Mouse (Mus musculus): ENCODE data around the gene Fgf13.

The Fgf13 gene

DNA sequence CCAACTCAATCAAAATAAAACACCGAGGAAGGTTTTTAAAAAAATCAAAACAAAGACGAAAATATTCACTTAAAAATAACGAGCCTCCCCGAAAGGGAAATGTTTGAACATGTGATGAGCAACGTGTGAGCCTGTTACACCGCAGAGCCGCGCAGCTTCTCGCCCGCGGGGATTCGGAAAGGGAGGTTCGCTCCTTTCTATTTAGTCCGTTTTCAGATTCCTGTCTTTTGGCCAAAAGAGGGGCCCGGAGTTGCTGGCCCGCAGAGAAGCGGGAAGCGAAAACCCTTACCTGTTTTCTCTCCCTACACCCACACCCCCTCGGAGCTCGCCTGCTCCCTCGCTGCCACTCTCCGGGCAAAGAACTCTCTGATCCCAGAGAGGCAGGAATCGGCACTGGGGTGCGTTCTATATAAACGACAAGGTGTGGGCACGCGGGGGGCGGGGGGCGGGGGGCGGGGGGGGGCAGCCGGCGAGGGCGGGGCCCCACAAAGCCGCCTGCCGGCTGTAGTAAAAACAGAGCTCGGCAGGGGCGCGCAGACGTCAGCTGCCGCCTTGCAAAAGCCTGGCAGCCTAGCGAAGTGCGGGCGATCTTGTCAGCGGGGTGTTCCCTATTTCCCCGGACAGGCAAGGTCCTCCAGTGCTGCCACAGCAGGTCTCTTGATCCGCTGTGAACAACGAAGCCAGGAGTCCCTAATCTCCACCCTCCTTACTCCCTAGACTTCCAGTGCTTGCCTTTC lies at the start of gene Fgf13:
Fgf13 (minus strand) TSS at position 377 of the 737 bp plus-strand sequence.
- DNase-seq (ENCODE audit: low read depth, low spot score), result peak; percentile 23

DNA sequence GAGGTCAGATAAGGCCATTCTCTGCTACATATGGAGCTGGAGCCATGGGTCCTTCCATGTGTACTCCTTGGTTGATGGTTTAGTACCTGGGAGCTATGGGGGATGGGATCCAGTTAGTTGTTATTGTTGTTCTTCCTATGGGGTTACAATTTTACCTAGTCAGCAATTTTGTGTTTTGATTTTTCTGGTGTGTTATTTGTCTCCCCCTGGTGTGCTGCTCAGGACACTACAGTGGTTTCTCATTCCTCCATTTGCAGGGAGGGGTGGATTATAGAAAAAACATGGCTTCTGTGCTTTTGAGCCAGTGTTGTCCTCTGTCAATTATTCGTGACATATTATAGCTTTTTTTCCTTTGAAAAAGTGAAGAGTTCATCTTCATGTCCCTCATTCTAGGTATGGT lies 38.7 kb upstream of the Fgf13 start:
- DNase-seq (ENCODE audit: low read depth, low spot score), result no peak

DNA sequence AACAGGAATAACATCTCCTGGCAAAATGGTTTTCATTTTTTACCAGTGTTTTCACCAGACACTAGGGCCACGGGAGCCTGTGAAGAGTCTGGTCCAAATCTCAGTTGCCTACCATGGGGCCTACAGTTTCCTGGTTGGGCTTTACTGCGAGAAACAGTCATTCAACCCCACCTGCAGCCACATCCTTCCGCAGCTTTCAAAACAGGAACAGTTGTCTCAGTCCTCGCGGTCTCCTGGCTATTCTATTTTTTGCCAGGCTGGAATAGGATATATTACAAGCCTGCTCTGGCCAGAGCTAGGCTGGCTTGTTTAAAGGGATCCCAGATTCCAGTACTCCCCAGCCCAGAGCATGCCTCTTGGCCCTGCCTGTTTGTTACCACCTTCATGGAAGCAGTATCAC lies 21.2 kb upstream of the Fgf13 start:
- no peak for DNase-seq (ENCODE audit: low read depth, low spot score)

DNA sequence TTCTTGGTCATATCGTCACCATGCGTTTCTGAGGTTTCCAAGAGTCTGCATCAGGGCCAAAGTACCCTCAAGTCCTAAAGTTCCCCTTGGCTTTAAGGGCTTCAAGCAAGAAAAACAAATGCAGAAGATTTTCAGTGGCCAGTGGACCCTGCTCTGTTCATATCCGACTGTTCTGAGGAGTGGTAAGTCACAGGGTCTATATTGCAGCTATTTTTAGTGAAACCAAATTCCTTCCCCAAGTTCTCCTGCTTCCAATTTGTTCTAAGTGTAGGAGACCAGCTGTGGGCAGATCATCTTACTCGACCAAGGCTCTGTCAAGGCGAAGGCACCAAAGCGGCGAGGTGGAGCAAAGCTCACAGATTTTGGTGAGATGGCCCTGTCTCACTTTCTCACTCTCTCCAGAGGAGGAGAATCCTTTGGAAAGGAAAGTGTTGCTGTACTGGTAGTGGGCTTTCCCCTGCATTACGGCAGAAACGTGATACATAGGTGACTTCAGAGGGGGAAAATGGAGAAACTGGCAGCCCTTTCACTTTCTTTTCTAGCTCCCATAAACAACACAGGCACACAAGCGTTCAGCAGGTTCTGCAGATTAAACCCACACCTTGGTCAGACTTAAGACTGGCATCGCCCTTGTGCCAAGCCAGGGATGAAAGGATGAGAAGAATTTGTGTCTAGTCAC lies 17.8 kb upstream of the Fgf13 start:
- no peak for DNase-seq (ENCODE audit: low read depth, low spot score)

DNA sequence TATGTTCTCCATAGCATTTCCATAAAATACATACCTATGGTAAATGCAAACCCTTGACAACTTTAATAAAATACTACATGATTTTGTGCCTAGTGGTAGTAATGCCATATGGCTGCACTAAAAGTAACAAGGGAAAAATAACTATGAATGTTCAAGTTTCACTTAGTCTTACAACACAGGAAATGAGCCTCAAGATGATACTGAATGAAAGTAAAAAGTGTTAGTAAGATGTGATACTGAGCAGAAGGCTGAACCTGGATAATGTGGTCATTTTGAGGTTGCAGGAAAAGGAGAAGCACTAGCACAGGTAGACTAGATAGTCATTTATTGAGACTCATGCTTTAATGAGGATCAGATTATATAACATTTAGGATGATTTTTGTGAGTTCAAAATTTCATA lies 16.2 kb upstream of the Fgf13 start:
- no peak for DNase-seq (ENCODE audit: low read depth, low spot score)

DNA sequence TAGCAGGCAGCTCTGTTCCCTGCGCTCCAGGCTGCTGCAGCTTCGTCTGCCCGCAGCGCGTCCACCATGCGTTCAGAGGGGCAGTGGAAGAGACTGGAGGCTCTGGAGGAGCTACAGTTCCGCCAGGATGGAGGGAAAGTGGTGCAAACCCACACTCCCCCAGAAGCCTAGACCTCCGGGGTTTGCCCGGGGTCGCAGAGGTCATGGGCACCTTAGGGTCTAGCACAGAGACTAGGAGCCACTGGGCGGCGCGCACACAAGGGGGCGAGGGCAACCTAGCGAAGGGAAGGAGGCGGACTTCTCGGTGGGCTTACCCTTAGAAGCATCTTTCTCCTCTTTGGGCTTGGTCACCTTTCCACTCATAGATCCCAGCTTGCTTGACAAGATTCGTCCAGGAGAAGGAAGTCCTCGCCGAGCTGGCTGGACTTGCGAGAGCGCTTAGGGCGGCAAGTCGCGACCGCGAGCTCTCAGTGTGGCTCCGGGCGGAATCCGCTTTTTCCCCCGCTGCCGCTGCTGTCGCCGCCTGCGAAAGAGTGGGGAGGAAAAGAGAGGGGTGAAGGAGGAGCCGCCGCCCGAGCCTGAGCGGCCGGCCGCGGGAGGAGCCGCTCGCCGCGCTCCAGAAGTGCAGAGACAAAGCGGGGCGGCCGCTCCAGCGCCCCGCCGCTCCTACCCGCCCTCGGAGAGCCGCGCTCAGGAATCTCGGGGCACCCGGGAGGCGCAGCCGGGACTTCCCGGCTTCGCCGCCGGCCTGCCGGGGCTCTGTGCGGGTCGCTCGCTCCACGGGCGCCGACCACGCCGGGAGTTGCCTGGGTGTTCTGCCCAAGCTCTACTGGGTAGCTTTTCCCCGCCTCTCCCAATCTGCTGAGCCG lies 811 bp downstream of the Fgf13 start:
- DNase-seq (ENCODE audit: low read depth, low spot score), result peak; percentile 36

DNA sequence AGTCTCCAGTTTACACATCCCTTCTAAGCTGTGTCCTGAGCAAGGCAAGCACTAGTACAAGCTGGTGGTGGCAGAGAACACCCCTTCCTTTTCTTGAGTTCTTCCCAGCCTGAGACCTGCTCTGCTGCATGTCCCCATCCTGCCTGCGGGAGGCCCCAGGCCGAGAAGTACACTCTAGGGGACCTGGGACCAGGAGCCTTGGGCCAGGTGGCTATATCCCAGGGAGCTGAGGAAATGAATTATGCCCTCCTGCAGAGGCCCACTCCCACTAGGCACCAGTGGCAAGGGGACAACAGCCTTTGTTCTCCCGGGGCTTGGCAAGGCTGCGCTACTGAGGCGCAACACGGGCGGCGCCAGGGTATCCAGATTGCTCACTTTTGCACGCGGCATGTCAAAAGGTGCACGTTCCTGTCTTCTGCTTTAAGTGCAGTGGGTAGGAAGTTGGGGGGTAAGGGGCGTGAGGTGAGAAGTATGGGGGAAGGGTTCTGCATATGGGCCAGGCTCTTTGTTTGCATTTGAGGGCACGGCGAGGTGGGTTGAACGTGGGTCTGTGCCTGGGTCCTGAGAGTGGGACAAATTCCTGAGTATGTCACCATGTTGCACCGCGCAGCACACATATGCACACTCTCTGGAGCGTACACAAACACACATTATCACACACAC lies 1.7 kb downstream of the Fgf13 start:
- peak; percentile 20 for DNase-seq (ENCODE audit: low read depth, low spot score)

DNA sequence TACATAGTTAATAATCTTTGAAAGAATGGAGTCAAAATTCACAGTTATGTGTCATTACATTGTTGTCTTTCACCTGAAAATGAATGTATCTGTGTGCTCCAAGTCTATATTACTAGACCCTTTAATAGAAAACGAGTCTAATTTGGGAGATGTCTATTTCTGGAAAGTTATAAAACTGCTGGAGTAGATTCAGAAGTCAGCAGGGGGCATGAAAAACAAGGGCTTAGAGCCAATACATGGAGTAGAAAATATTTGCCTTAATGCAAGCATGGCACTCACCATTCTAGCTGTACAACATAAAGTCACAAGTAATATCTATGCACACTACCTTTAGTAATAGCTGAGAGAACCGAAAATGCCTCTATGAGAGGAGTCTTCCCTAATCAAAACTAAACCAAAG lies 19.9 kb downstream of the Fgf13 start:
- DNase-seq (ENCODE audit: low read depth, low spot score), result no peak

DNA sequence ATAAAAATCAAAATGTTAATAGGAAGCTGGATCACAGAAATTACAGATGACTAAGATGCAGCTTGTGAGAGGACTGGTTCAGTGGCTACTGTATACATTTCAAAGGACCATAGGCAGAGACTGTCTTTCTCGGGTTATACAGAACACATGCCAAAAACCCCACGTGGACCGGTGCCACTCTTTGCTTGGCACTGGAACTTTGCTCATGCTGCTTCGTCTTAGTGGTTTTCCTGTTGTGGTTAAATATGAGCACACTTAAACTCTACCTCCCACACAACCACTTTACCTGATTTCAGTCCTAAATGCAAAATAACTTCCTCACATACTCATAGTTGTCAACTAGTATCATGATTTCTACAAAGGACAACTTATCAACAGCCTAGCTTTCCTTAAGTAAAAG lies 59.6 kb downstream of the Fgf13 start:
- DNase-seq (ENCODE audit: low read depth, low spot score), result no peak

DNA sequence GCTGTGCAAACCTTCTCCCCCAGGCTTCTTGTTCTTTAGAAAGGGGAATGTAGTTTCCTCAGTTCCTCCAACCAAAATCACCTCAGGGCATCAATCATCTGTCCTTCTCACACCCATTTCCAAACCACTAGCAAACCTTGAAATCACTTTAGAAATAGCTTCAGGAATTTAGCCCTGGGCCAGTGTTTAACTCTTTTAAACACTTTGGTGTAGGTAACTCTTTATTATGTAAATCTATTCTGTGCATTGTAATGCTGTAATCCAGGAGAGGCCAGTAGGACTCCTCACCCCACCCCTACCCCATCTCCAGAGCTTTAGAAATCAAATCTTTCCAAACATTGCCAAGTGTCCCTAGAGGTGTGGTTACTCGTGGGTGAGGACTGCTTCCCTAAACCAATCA lies 74.5 kb downstream of the Fgf13 start:
- no peak for DNase-seq (ENCODE audit: low read depth, low spot score)

DNA sequence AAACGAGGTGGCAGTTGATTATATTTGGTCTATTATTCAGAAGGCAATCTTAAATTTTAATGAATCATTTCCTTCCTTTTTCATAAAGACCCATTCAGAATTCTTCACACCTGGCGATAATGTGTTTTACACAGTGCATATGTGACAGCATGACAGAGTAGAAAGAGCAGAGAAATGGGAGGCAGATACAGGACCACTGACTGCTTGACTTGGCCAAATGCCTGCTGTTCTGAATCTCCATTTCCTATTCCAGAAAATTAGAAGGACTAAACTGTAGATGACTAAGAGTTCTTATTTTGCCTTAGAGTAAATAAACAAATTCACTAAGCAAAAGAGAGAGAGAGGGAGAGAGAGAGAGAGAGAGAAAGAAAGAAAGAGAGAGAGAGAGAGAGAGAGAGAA lies 82.4 kb downstream of the Fgf13 start:
- no peak for DNase-seq (ENCODE audit: low read depth, low spot score)

DNA sequence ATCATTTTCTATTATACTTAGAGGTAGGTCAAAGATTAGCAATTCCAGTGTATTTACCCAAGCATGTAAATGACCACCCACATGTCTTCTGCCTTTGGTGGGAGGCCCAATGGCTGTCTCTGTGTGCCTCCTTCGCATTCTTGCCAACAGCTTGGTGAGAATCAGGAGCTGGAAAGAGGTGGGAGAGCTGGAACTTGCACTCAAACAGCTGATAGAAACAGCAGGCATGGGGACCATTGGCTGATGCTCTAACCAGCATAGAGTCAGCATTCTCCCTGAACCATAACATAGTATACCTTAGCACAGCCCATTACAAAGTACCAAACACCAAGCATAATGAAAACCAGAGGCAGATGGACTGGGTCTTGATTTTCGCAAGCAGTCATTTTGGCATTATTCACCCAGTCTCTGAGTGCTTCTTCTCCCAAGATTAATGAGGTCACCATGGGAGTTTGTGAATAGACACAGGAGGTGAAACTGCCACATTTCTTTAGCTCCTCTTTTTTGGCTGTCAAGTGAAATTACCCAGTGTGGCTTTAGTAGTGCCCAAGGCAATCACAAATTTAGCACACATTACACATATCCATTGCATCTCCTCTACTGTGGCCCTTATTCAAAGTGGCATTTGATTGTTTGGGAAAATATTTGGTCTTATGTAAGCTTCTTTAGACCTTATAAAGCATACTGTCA lies 165.1 kb downstream of the Fgf13 start:
- DNase-seq (ENCODE audit: low read depth, low spot score), result peak; percentile 1

DNA sequence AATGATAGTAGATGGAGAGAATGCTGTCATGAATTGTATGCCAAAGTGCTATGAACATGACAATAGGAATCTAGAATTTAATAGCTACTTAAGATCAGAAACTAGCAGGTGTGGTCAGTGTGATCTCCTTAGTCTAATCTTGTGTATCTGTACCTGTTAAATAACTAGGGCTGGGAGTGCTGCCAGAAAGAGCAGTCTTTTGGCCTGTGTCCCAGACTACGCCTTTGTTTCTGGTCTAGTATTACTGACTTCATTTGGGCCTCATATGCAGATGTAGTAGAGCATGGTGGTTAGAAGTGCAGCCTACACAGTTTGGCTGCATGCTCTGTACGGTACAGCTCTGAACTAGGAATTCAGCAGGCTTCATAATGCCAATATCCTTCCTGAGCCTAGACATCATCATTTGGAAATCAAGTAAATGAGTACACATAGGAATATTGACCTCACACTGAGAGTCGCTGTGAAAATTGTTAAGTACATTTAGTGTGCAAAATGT lies 276.9 kb downstream of the Fgf13 start:
- DNase-seq (ENCODE audit: low read depth, low spot score), result no peak

DNA sequence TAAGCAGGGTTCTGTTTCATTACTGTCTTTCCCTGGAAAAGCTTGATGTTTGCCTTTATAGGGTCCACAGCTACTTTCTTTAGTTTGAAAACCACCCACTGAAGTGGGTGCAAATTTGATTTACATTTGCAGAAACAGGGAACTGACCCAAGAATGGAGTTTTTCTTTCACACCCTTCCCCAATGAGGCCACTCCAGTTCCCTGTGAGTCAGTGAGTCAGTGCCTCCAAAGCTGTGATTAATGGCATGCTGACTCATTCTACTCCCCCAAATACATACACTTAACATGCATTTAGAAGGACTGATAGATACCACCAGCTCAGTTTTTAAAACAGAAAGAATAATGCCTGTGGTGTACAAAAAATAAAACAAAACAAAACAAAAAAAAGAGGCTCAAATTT lies 316.3 kb downstream of the Fgf13 start:
- no peak for DNase-seq (ENCODE audit: low read depth, low spot score)

DNA sequence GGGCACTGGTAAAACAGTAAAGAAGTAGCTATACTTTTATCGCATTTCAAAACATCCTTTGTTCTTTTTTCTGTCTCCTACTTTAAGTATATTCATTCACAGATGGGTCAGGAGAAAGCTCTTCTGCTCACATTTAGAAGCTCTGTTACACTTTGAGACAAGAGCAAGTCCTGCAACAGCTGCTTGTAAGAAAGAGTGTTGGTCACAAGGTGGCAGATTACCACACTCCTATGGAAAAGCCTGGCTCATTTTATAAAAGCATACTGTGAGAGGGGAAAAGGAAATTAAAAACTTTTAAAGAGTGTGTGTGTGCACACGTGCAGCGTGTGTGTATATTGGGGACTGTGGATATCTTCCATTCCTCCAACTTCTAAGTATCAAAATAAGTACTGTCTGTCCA lies 324.1 kb downstream of the Fgf13 start:
- no peak for DNase-seq (ENCODE audit: low read depth, low spot score)

DNA sequence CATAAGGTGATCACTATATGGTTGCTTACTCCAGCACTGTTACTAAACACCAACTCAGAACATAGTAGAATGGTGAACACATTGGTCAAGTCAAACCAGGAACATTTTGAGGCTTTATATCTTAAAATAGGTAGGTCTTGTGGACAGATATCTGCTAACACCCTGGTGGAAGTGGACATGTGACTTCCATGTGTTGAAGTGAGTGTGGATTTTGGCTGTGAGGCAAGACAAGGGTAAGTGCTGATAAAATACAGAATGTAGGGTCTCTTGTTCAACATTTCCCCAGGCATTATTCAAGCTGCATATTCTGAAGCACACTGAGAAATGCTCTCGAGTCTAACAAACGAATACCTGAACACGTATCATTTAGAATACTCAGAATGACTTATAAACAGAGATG lies 324.7 kb downstream of the Fgf13 start:
- DNase-seq (ENCODE audit: low read depth, low spot score), result no peak

DNA sequence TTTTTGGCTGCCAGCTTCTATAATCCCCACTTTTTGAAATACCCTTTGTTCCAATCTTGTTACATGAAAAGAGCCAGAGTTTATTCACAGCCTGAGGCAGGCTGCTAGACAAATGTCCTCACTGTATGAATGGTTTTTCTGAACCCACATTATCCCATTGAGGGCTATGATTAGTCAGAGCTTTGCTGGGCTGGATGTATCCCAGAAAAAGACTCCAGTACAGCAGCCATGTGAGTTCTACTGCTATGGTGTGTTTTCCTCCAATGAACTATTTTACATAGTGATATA lies 326.5 kb downstream of the Fgf13 start:
- no peak for DNase-seq (ENCODE audit: low read depth, low spot score)

DNA sequence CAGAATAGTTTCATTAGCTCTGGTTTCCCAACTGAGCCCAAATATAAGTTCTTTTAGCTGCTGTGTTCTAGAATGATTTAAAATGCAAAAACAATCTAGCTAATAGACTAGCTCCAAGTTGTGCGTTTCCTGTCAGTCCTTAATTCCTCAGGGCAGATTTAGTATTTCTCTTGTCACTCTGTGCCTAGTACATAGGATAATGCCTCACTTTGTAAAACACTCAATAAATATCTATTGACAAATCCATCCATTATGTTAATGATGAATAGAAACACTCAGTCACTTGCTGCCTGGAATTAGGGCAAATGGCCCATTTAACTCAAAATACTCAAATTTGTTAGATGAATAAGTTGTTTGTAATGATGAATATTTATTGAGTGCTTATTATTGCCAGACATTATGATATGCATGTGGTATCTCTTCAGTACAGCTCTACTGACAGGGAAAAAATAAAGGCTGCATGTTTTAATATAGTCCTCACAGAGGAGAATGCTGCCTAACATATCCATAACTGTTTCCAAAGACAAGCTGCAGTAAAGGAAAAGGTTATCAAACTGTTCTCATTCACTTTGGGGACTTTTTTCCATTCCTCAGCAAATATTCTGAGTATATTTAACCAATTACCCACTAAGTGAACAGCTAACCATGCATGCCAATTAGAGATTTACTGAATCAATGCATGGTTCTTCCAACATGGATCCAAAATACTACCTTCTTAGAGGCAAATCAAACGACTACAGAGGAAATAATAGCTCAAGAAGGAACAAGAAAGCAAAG lies 327.0 kb downstream of the Fgf13 start:
- DNase-seq (ENCODE audit: low read depth, low spot score), result no peak

DNA sequence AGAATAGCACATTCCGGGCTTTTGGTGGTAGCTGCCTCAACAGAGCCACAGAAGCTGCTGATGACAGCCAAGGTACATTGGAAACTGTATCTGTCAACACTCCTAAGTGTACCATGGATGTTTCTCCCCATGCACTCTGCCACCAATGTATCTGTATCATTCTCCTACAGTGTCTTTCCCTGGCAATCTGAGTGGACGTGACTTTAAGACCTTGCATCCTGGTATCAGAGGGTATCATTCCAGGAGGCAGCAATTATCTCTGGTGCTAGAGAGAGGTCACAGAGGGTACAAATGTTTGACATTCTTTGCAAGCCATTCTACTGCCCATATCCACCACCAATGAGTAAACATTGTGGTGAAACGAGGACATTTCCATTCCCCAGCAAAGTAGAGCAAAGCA lies 347.2 kb downstream of the Fgf13 start:
- no peak for DNase-seq (ENCODE audit: low read depth, low spot score)

DNA sequence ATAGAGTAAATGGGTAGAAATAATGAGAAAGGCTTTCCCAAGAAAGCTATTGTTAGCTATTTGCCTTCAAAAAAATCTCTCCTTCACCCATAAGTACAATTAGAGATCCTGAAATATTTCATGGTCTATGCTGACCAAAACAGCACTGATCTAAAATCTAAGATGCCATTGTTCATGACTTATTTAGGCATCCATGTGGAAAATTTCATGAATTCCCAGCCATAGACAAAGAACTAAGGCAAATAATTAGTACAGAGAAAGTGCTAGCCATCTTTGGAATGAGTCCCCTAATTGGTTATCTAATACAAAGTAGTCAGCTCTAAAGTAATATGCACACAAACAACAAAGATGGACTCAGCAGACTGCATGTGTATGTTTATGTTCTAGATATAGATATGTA lies 366.7 kb downstream of the Fgf13 start:
- DNase-seq (ENCODE audit: low read depth, low spot score), result no peak

DNA sequence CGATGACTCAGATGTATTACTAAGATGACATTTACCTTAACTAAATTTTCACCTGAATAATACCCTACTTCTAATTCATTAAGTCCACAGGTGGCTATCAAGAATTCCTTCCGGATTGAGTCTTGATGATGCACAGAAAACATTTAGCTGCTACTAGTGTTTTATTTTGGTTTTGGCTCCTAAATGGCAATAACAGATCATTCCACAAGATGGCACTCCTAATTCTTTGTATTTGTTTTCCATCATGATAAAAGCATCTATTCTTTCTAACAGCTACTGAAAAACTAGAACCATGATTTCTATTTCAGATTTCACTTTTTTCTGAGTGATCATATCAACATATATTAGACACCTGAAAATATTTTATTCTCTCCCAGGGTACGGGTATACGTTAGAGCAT lies 373.7 kb downstream of the Fgf13 start:
- DNase-seq (ENCODE audit: low read depth, low spot score), result no peak

Data from mesoderm, embryonic 11.5 days (tissue).